Mouse (Mus musculus) left cerebral cortex, adult 8-10 months (tissue): ENCODE data around the gene Sertad2. TPM values are rescaled to one million over a fixed set of nuclear protein-coding genes. Genes with fewer than 3 reads are reported as not detected.

Source experiments
- DNase-seq, 2 experiments: peaks; one replicate each; pipeline ENCODE4 v3.0.0; 2022; ENCODE audit warnings: low spot score in 2 of 2
- total RNA-seq, 4 experiments: library from RNA; stranded (reverse); gene quantifications; 2 replicates each; pipeline ENCODE4 v1.2.4; 2022

Gene Sertad2
- total RNA-seq, 4 experiments from 2014 or later: 25.2 to 28.3 (median 27.6) TPM

DNA sequence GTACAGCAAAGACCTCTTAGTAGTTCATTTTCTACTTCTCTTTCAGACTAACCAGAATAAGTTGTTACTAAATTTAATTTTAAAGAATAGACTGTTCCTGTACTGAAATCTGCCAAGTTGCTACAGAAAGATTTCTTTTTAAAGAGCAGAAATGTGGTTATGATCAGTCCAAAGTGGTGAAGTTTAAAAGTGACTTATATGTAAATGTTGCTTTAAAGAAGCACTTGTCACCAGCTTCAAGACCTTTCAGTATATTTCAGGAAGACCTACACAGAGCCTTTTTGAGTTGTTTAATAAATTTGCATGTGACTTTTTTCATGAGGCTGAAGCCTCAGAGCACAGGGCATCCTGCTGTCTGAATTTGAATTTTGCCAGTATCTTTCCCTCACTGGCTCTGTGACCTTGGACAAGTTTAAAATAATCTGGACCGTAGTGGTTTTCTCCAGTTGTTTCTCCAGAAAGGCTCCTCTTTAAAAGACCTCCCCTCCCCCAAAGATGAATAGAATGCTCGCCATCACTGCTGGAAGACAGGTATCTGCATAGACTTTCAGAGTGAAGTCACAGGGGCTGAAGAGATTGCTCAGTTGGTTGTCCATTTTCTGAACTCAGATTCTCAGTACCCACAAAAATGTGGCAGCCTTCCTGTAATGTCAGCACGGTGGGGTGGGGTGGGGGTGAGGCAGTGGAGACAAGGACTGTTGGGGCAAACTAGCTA lies 1.9 kb downstream of the Sertad2 start:
- DNase-seq: no peak

DNA sequence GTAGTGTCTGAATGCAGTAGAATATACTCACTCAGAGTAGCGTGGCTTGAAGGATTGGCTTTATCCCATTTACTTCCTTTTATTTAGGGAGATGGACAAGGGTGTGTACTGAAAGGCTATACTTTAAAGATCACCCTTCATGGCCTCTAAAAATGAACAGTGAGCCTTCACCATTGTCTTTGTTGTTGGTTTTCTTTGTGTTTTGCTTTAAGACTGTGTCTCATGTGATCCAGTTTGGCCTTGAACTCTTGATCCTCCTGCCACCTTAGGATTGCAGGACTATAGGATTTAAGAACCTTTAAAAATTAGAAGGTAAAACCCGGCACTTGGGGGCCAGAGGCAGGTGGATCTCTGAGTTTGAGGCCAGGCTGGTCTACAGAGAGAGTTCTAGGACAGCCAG lies 6.4 kb downstream of the Sertad2 start:
- no peak for DNase-seq

- DNase-seq: no peak
Observed at GRCm38 (mm10) chr11:20550196-20550595, 7.1 kb downstream of the Sertad2 start.

GRCm38 (mm10) chr11:20552059-20552458 lies 9.0 kb downstream of the Sertad2 start:
- no peak for DNase-seq

DNA sequence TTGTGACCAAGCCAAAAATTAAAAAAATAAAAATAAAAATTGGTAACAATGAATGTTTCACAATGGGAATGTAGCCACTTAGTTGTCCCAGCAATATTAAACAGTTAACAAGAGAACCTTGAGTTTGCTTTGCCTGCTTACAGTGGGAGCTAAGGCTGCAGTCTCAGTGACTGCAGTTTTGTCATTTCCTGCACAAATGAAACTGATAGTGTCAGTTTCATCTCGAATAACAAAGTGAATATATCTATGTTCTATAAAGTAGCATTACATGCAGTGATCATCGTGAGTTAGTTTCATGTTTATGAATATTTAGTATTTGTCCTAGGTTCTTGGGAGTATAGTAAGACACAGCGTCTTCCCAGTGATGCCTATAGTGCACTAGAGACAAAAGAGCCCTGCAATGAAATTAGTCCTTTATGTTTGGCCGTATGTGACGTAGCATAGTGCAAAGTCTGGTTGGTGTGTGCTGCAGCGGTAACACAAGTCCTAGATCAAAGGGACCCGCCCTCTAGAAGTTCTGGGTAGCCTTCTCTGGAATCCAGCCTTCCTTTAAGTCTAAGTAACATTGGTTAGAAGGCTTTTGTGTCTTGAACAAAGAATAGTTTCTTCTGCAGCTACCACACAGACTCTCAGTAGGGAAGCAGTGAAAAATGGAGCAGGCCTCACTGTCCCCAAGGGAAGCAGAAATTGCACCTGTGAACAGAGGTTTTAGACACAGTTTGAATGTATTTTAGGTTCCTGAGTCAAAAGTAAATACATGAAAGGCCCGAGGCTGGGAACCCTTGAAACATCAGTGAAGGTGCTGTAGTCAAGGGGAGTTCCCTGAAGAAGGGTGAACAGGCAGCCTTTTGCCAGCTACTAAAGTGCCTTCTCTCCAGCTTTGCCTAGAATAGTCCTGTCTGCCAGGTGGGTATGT lies 10.0 kb downstream of the Sertad2 start:
- DNase-seq: no peak

- DNase-seq: no peak
Observed at GRCm38 (mm10) chr11:20555651-20556050, 12.6 kb downstream of the Sertad2 start.

GRCm38 (mm10) chr11:20556163-20556911 lies 13.3 kb downstream of the Sertad2 start:
- DNase-seq: no peak

DNA sequence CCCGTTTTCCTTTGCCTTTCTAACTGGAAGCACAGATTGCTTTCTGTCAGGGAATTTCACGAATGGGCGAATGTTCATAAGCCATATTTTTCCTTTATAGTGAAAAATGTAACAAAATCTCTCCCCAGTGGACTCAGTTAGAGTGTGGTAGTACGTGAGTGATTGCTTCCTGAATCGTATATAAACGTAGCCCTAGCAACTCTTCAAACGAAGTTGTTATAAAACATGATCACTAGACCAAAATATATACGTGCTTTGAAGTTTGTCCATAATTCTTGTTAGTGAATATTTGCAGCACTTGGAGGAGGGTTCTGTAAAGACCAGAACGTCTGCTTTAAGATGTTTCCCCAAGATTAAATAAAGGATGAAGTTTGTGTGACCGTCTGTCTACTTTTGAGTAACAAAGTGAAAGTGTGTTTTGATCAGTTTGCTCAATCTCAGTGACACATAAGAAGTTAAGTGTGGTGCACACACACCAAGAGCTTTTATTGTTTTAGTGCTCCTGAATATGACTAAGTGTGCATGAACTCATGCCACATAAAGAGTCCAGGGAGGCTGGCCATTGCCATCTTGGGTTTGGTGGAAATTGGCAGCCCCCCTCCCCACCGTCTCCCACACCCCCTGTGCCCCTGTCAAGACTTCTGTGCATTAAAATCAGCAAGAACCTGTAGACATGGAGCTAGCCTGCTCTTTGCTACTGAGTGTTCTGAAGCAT lies 16.3 kb downstream of the Sertad2 start:
- no peak for DNase-seq

DNA sequence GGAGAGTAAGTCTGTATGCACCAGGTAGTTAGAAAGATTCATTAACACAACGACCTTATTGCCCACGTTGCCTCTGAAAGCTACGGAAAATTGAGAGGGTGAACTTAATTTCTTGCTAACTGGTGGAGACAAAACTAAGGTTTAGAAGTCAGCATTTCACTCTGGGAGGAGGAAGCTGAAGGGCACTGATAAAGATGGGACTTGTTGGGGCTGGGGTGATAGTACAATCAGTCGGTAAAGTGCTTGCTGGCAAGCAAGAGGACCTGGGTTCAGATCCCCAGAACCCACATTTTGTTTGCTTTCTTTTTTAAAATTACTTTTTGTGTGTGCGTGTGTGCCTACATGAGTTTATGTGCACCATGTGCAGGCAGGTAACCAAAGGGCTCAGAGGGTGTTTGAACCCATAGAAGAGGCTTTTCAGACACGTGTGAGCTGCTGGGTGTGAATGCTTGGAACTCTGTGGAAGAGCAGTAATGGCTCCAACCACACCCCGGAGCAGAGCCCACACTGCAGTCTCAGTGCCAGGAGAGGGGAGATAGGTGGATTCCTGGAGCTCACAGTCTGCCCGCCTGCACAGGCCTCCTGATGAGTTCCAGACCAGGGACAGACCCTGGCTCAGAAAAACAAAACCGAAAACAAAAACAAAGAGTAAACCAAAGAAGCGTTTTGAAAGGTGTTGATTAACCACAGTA lies 17.0 kb downstream of the Sertad2 start:
- no peak for DNase-seq

DNA sequence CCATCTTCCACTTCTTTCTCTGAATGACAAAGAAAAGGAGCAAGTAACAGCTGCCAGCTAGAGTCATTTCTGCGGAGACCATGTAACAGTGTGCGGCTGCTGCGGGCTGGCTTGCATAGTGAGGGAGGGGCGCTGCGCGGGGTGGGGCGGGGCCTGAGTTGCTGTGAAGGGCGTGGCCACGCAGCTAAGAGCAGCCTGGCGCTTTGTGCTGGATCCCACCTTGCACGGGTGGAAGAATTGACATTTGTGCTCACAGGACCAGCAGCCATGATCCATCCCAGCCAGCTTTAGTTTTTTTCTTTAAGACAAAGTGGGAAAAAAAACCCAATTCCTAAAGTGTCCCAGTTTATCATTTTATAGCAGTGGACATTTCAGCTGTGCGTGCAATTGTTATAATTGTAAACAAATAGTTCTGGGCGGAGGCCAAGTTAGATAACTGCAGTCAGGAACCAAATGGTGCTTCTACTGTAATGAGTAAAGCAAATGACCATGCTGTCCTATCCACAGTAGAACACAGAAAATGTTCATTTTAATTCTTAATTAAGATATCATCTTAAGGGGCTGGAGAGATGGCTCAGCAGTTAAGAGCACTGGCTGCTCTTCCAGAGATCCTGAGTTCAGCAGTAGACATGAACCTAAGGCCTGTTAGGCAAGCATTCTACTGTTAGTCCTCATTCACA lies 18.4 kb downstream of the Sertad2 start:
- DNase-seq: no peak

- DNase-seq: no peak
Observed at GRCm38 (mm10) chr11:20565057-20565456, 22.0 kb downstream of the Sertad2 start.

GRCm38 (mm10) chr11:20571702-20572413 lies 28.8 kb downstream of the Sertad2 start:
- peak in 1 of 2 experiments; percentile 56 for DNase-seq

DNA sequence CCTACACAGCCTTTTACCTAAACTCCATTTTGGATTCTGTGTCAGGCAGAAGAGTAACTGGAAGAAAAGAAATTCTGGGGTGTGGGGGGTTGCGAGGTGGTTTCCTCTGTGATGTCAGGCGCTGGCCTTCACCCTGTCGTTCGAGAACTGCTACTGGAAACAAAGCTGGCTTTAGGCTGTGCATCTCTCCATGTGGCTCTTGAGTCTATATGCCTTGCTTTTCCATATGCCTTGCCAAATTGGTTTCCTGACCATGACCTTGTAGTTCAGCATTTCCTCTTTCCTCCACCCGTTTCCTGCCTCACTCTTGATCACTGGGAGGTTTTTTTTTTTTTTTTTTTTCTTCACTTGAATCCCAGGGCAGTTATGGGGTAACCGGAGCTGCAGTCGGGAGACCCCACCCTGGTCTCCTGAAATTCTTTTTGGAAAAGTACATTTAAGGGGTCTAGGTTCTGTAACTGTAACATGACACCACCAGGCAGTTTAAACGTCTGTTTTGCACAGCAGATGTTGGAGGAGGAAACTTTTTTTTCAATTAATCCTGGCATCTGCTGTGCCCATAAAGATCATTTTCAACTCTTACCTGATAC lies 33.1 kb downstream of the Sertad2 start:
- DNase-seq: no peak

DNA sequence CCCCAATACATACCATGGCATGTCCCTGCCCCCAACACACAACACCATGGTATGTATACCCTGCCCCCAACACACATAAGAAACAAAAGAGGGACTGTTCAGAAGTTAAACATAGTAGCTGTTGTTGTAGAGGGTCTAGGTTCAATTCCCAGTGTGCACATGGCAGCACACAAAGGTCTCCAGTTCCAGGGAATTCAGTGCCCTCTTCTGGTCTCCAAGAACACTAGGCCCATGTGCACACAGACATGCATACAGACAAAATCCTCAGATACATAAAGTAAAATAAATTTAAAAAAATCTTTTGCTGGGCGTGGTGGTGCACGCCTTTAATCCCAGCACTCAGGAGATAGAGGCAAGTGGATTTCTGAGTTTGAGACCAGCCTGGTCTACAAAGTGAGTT lies 39.7 kb downstream of the Sertad2 start:
- DNase-seq: no peak

DNA sequence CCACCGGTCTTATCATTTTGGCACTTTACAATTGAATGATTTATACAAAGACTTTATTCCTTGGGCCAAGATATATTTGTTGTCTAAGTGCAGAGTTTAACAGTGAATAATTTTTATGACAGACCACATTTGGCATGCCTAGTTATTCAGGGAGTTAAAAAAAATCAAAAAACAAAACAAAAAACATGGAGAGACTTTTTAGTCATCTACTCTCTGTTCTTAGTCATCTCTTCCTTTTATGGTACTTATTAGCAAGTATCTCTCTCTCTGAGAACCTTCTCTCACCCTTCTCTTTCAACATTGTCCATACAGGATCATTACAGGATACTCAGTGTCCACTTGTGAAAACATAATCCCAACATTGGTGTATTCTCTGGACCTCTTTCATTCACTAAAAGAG lies 42.2 kb downstream of the Sertad2 start:
- DNase-seq: no peak

- no peak for DNase-seq
Observed at GRCm38 (mm10) chr11:20586180-20586579, 43.1 kb downstream of the Sertad2 start.

GRCm38 (mm10) chr11:20589393-20589792 lies 46.3 kb downstream of the Sertad2 start:
- DNase-seq: no peak

DNA sequence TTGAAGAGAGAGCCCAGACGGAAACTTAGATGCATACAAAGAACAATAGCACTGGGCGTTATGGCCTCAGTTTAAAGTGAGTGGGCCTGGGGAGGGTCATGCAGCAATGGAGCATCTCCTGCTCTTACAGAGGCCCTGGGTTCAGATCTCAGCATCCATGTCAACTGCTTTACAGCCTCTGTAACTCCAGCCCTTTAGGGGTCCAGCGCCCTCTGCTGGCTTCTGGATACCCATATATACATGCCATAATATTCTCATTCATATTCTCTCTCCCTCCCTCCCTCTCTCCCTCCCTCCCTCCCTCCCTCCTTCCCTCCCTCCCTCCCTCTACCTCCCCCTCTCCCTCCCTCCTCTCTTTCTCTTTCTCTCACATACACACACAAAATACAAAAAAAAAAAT lies 49.0 kb downstream of the Sertad2 start:
- no peak for DNase-seq
